Mouse (Mus musculus) brain, adult 2 months (tissue): ENCODE data around the gene Lrrc31.
"Not testable (repeated sequence)": the region's sequence is repeated elsewhere in the genome, so short reads cannot be mapped to it uniquely, and the experiment has no call there.

Experiments used
- DNase-seq: peaks from one replicate; pipeline ENCODE4 v3.0.0; 2011; ENCODE audit warnings: low read depth, low spot score

Lrrc31 gene

GRCm38 (mm10) chr3:30699711-30700505 lies at the start of gene Lrrc31:
Gene Lrrc31 (minus strand): TSS chr3:30699843.
- DNase-seq = not testable (repeated sequence)

GRCm38 (mm10) chr3:30748316-30748715 lies 48.7 kb upstream of the Lrrc31 start:
- DNase-seq = no peak

GRCm38 (mm10) chr3:30746006-30746405 lies 46.4 kb upstream of the Lrrc31 start, which contains the start of gene Samd7:
Gene Samd7 (plus strand): TSS chr3:30746293.
- DNase-seq = no peak

- DNase-seq = peak; percentile 58
Measured at GRCm38 (mm10) chr3:30742891-30743290, 43.2 kb upstream of the Lrrc31 start.

GRCm38 (mm10) chr3:30741306-30741705 lies 41.7 kb upstream of the Lrrc31 start:
- peak; percentile 64 for DNase-seq

GRCm38 (mm10) chr3:30736809-30737208 lies 37.2 kb upstream of the Lrrc31 start:
- peak; percentile 73 for DNase-seq

GRCm38 (mm10) chr3:30729046-30729445 lies 29.4 kb upstream of the Lrrc31 start:
- no peak for DNase-seq

- DNase-seq = no peak
Measured at GRCm38 (mm10) chr3:30727209-30727608, 27.6 kb upstream of the Lrrc31 start.

GRCm38 (mm10) chr3:30725514-30725913 lies 25.9 kb upstream of the Lrrc31 start:
- no peak for DNase-seq

GRCm38 (mm10) chr3:30724848-30725465 lies 25.3 kb upstream of the Lrrc31 start:
- no peak for DNase-seq

- DNase-seq = no peak
Measured at GRCm38 (mm10) chr3:30724105-30724824, 24.6 kb upstream of the Lrrc31 start.

GRCm38 (mm10) chr3:30723179-30723578 lies 23.5 kb upstream of the Lrrc31 start:
- DNase-seq = no peak

- no peak for DNase-seq
Measured at GRCm38 (mm10) chr3:30722461-30722860, 22.8 kb upstream of the Lrrc31 start.

- no peak for DNase-seq
Measured at GRCm38 (mm10) chr3:30722036-30722435, 22.4 kb upstream of the Lrrc31 start.

- DNase-seq = no peak
Measured at GRCm38 (mm10) chr3:30718649-30719048, 19.0 kb upstream of the Lrrc31 start.

GRCm38 (mm10) chr3:30713334-30713733 lies 13.7 kb upstream of the Lrrc31 start:
- DNase-seq = no peak

GRCm38 (mm10) chr3:30710191-30710590 lies 10.5 kb upstream of the Lrrc31 start:
- no peak for DNase-seq

GRCm38 (mm10) chr3:30706614-30707276 lies 7.1 kb upstream of the Lrrc31 start:
- DNase-seq = no peak

GRCm38 (mm10) chr3:30705977-30706376 lies 6.3 kb upstream of the Lrrc31 start:
- DNase-seq = no peak

- no peak for DNase-seq
Measured at GRCm38 (mm10) chr3:30697891-30698290, 1.8 kb downstream of the Lrrc31 start.

GRCm38 (mm10) chr3:30696346-30696745 lies 3.3 kb downstream of the Lrrc31 start:
- peak; percentile 63 for DNase-seq

GRCm38 (mm10) chr3:30695661-30696060 lies 4.0 kb downstream of the Lrrc31 start:
- no peak for DNase-seq
